Comparison of ENCODE assay signal across 20 mouse cellular contexts in genomic region chr11:20644872-20645271, GRCm38 (mm10).
DNase-seq lines count a peak whose midpoint lies in the region; ATAC-seq lines count a peak whose summit lies in the region.
"Had no signal": no experiment of that assay in that cellular context is flagged by ENCODE, and none has a peak within 500 bp of the region (broad histone marks: within the 10 kb centered on the region; RNA-seq: fewer than 3 reads in every experiment).

No protein-coding gene starts in this region.

- 0 out of 2 replicates have a peak overlapping the region, but pooled peaks have one; percentile 11 for H3K9ac ChIP-seq in heart, embryonic 12.5 days
- H3K9ac ChIP-seq in lung, embryonic 16.5 days (ENCODE audit: low read length), result no peak overlapping the region; the same call in 1 of the 2 replicates
- H3K9ac ChIP-seq: liver, postnatal 0 days; stomach, embryonic 15.5 days had no signal

- ATAC-seq in heart, embryonic 12.5 days (ENCODE audit: insufficient number of reproducible peaks, low FRiP score), result no peak
- ATAC-seq in lung, embryonic 16.5 days (ENCODE audit: low read depth), result no peak
- ATAC-seq: hindbrain, embryonic 16.5 days; liver, postnatal 0 days; midbrain, embryonic 16.5 days had no signal

- H3K27ac ChIP-seq in heart, embryonic 12.5 days (ENCODE audit: poor library complexity, severe bottlenecking), result no peak overlapping the region
- peak overlapping the region; percentile 41; the same call in 1 of the 2 replicates for H3K27ac ChIP-seq in lung, embryonic 16.5 days (ENCODE audit: low read length)
- H3K27ac ChIP-seq: macrophage; stomach, embryonic 15.5 days had no signal

- H3K36me3 ChIP-seq in heart, embryonic 12.5 days, result peaks cover 15% of the 10 kb centered on the region
- H3K36me3 ChIP-seq in lung, embryonic 16.5 days (ENCODE audit: control insufficient read depth, insufficient read depth, low read length), result peaks cover 10% of the 10 kb centered on the region

- H3K27me3 ChIP-seq in heart, embryonic 12.5 days (replicated peaks), result no peaks in the 10 kb centered on the region
- H3K27me3 ChIP-seq in lung, embryonic 16.5 days (ENCODE audit: control insufficient read depth, insufficient read depth, low read depth, low read length), result no peaks in the 10 kb centered on the region
- H3K27me3 ChIP-seq: stomach, embryonic 15.5 days had no signal

- no peak overlapping the region for H3K4me3 ChIP-seq in heart, embryonic 12.5 days
- H3K4me3 ChIP-seq in lung, embryonic 16.5 days (ENCODE audit: low read length), result no peak overlapping the region
- H3K4me3 ChIP-seq: erythroblast, embryonic 14.5 days; stomach, embryonic 15.5 days had no signal

- peaks cover 67% of the 10 kb centered on the region for H3K4me1 ChIP-seq in heart, embryonic 12.5 days (replicated peaks)
- H3K4me1 ChIP-seq in lung, embryonic 16.5 days (replicated peaks; ENCODE audit: control insufficient read depth, insufficient read depth, low read length), result peaks cover 54% of the 10 kb centered on the region

- DNase-seq in embryo, embryonic 10 days (ENCODE audit: low spot score), result peak; percentile 32
- DNase-seq in embryo, embryonic 10.5 days (ENCODE audit: low spot score), result no peak
- DNase-seq in heart, postnatal 36 days, result no peak
- DNase-seq in lung, postnatal 4 days, result no peak
- DNase-seq in adipocyte (ENCODE audit: low spot score), result peak; percentile 35
- no peak for DNase-seq in left cerebral cortex, adult 8-10 months (ENCODE audit: low spot score in 2 of 2)
- DNase-seq: adrenal gland, adult 2 months; cerebellum, adult 11-12 months; cerebellum, postnatal 25 days; kidney, adult 8-10 months; liver; liver, postnatal 0 days; spleen, adult 18-20 months had no signal

- H3K4me2 ChIP-seq in heart, embryonic 12.5 days, result peak overlapping the region; percentile 11; the same call in 1 of the 2 replicates
- no peak overlapping the region for H3K4me2 ChIP-seq in lung, embryonic 16.5 days (ENCODE audit: low read depth, low read length)
- H3K4me2 ChIP-seq: stomach, embryonic 15.5 days had no signal

- WGBS in heart, embryonic 12.5 days, result 54% methylated on average over 6 of the region's 6 CpGs
- WGBS in lung, embryonic 16.5 days, result 28% methylated on average over 6 of the region's 6 CpGs

- intact Hi-C loops in heart, postnatal 36 days (cut with DNase I), result no loop called here

- no peaks in the 10 kb centered on the region for H3K9me3 ChIP-seq in heart, embryonic 12.5 days (replicated peaks)
- H3K9me3 ChIP-seq in lung, embryonic 16.5 days (ENCODE audit: control insufficient read depth, low read length), result no peaks in the 10 kb centered on the region
- H3K9me3 ChIP-seq: stomach, embryonic 15.5 days had no signal

Comparison
In these comparisons a context has a peak if more than half of its experiments do, and no peak if none do; other contexts are left out.
1. DNase-seq: peak in embryo, embryonic 10 days (single experiment) and adipocyte (single experiment); none in embryo, embryonic 10.5 days (single experiment), heart, postnatal 36 days (0 of 2), lung, postnatal 4 days (0 of 2) and left cerebral cortex, adult 8-10 months (0 of 2).